Mouse (Mus musculus) ES-Bruce4 (cell line): ENCODE measurements around the gene Vwa8. TPM values are rescaled to one million over a fixed set of nuclear protein-coding genes. Genes with fewer than 3 reads are reported as not detected.

Experiments used
- H3K27ac ChIP-seq: 2 replicates; pipeline ENCODE4 v1.5.1; 2012; ENCODE audit warnings: low read length, inconsistent platforms; ENCODE audit not compliant: insufficient read depth
- H3K27me3 ChIP-seq: 2 replicates; pipeline ENCODE4 v1.6.1; 2012; ENCODE audit warnings: mild to moderate bottlenecking, low read length, inconsistent platforms; ENCODE audit not compliant: control insufficient read depth, poor library complexity, insufficient read depth, severe bottlenecking
- H3K36me3 ChIP-seq: 2 replicates; pipeline ENCODE4 v1.6.1; 2012; ENCODE audit warnings: inconsistent platforms, mild to moderate bottlenecking, low read length, moderate library complexity; ENCODE audit not compliant: control insufficient read depth, poor library complexity, insufficient read depth, severe bottlenecking
- H3K4me1 ChIP-seq: one replicate; pipeline ENCODE4 v1.8.1; 2011; ENCODE audit warnings: low read length; ENCODE audit not compliant: control insufficient read depth, insufficient read depth
- H3K4me3 ChIP-seq: 2 replicates; pipeline ENCODE4 v1.5.1; 2011; ENCODE audit warnings: low read depth, mild to moderate bottlenecking, low read length
- H3K9ac ChIP-seq: 2 replicates; pipeline ENCODE4 v1.6.1; 2012; ENCODE audit warnings: low read depth, mild to moderate bottlenecking, inconsistent platforms; ENCODE audit not compliant: poor library complexity, severe bottlenecking
- H3K9me3 ChIP-seq: replicated peaks from 2 replicates; pipeline ENCODE4 v1.6.1; 2012; ENCODE audit warnings: mild to moderate bottlenecking, low read length, inconsistent platforms; ENCODE audit not compliant: control insufficient read depth, poor library complexity, insufficient read depth, severe bottlenecking
- CTCF ChIP-seq: IDR thresholded peaks from one replicate; pipeline ENCODE4 v1.8.1; 2011; ENCODE audit warnings: low read depth, low read length
- EP300 ChIP-seq: IDR thresholded peaks from 2 replicates; pipeline ENCODE4 v1.6.1; 2011; ENCODE audit warnings: low read depth, low read length; ENCODE audit not compliant: insufficient read depth
- POLR2A ChIP-seq: IDR thresholded peaks from one replicate; pipeline ENCODE4 v1.8.1; 2011; ENCODE audit warnings: low read length; ENCODE audit not compliant: insufficient read depth
- polyA plus RNA-seq: library from polyadenylated mRNA; stranded (reverse); fragments of >200 nt; gene quantifications from 2 replicates; pipeline ENCODE4 v1.2.4, GENCODE M21; 2011; ENCODE audit warnings: low read depth; ENCODE audit not compliant: missing spikeins, insufficient read depth, insufficient read length

Gene Vwa8
- polyA plus RNA-seq, 1 experiment = 13.1 TPM

GRCm38 (mm10) chr14:78849961-78850578 lies 1.2 kb downstream of the Vwa8 start:
- TF ChIP-seq POLR2A (no peak), CTCF (no peak)
- Histone ChIP-seq H3K9me3 (no peaks in the 10 kb centered on the region), H3K27me3 (no peaks in the 10 kb centered on the region), H3K4me3 (no peak overlapping the region), H3K27ac (no peak overlapping the region), H3K9ac (peak overlapping the region; percentile 89), H3K36me3 (no peaks in the 10 kb centered on the region), H3K4me1 (no peaks in the 10 kb centered on the region)

- TF ChIP-seq POLR2A = no peak
- no peak for TF ChIP-seq EP300
- TF ChIP-seq CTCF = no peak
- Histone ChIP-seq H3K27me3 (no peaks in the 10 kb centered on the region), H3K9ac (no peak overlapping the region), H3K27ac (no peak overlapping the region), H3K9me3 (no peaks in the 10 kb centered on the region), H3K4me3 (no peak overlapping the region), H3K4me1 (no peaks in the 10 kb centered on the region), H3K36me3 (no peaks in the 10 kb centered on the region)
Measured at GRCm38 (mm10) chr14:78850666-78851065, 1.8 kb downstream of the Vwa8 start.

- Histone ChIP-seq H3K9me3 (no peaks in the 10 kb centered on the region), H3K36me3 (no peaks in the 10 kb centered on the region), H3K27me3 (no peaks in the 10 kb centered on the region), H3K4me3 (no peak overlapping the region), H3K9ac (no peak overlapping the region), H3K27ac (no peak overlapping the region), H3K4me1 (no peaks in the 10 kb centered on the region)
- TF ChIP-seq CTCF (no peak), POLR2A (no peak), EP300 (no peak)
Measured at GRCm38 (mm10) chr14:78851366-78851765, 2.5 kb downstream of the Vwa8 start.

GRCm38 (mm10) chr14:78852401-78853246 lies 3.8 kb downstream of the Vwa8 start:
- H3K27ac ChIP-seq = no peak overlapping the region
- no peaks in the 10 kb centered on the region for H3K36me3 ChIP-seq
- no peaks in the 10 kb centered on the region for H3K4me1 ChIP-seq
- no peak overlapping the region for H3K4me3 ChIP-seq
- H3K27me3 ChIP-seq = no peaks in the 10 kb centered on the region
- no peak overlapping the region for H3K9ac ChIP-seq
- no peaks in the 10 kb centered on the region for H3K9me3 ChIP-seq
- TF ChIP-seq CTCF = no peak
- no peak for TF ChIP-seq EP300
- no peak for TF ChIP-seq POLR2A

- Histone ChIP-seq H3K4me3 (no peak overlapping the region), H3K9ac (no peak overlapping the region), H3K27ac (no peak overlapping the region), H3K36me3 (no peaks in the 10 kb centered on the region), H3K27me3 (no peaks in the 10 kb centered on the region), H3K9me3 (no peaks in the 10 kb centered on the region), H3K4me1 (no peaks in the 10 kb centered on the region)
- TF ChIP-seq CTCF (peak; percentile 20), POLR2A (no peak)
Measured at GRCm38 (mm10) chr14:78861156-78861555, 12.3 kb downstream of the Vwa8 start.

- no peak for TF ChIP-seq CTCF
- TF ChIP-seq EP300 = no peak
- no peak for TF ChIP-seq POLR2A
- Histone ChIP-seq H3K36me3 (no peaks in the 10 kb centered on the region), H3K27ac (peak overlapping the region; percentile 13; the same call in 1 of the 2 replicates), H3K27me3 (no peaks in the 10 kb centered on the region), H3K4me3 (no peak overlapping the region), H3K9ac (no peak overlapping the region), H3K9me3 (no peaks in the 10 kb centered on the region), H3K4me1 (no peaks in the 10 kb centered on the region)
Measured at GRCm38 (mm10) chr14:78870036-78870435, 21.2 kb downstream of the Vwa8 start.
